ENCODE assay signal across 8 mouse cellular contexts in the genomic region with DNA sequence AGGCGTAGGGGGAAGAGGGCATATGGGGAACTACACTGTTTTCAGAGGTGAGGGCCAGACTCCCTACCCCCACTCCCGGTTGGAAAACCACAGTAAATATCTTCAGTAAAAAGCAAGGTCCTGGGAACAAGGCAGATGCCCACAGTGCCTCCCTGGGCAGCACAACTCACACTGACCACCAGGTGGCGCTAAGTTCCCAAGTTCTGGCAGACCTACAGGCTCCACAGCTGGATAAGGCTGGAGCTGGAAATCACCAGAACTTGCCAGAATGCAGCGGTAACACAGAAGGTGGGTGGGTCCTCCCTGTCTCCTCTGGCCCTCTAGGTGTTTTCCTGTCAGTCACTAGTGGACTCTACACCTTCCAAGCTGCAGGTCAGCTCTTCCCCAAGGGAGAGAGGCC. TPM values are rescaled to one million over a fixed set of nuclear protein-coding genes. Genes with fewer than 3 reads are reported as not detected.
DNase-seq lines count a peak whose midpoint lies in the region; ATAC-seq lines count a peak whose summit lies in the region.

No protein-coding gene starts in this region.

- 13% methylated on average over 4 of the region's 4 CpGs for WGBS in forebrain, embryonic 10.5 days
- 8% methylated on average over 4 of the region's 4 CpGs for WGBS in heart, embryonic 16.5 days
- WGBS in liver, embryonic 13.5 days (ENCODE audit: insufficient replicate concordance), result 6% methylated on average over 4 of the region's 4 CpGs
- WGBS in neural tube, embryonic 11.5 days, result 11% methylated on average over 4 of the region's 4 CpGs
- 6% methylated on average over 4 of the region's 4 CpGs for WGBS in stomach, embryonic 16.5 days

- no peak overlapping the region for H3K9ac ChIP-seq in heart, embryonic 16.5 days (ENCODE audit: low read length)
- H3K9ac ChIP-seq in liver, embryonic 13.5 days, result no peak overlapping the region
- no peak overlapping the region for H3K9ac ChIP-seq in neural tube, embryonic 11.5 days (ENCODE audit: low read length)
- no peak overlapping the region for H3K9ac ChIP-seq in stomach, embryonic 16.5 days (ENCODE audit: low read length)

- 0 out of 2 replicates have a peak overlapping the region, but pooled peaks have one; percentile 35 for H3K27ac ChIP-seq in forebrain, embryonic 10.5 days
- no peak overlapping the region for H3K27ac ChIP-seq in heart, embryonic 16.5 days (ENCODE audit: low read length)
- no peak overlapping the region for H3K27ac ChIP-seq in liver, embryonic 13.5 days
- H3K27ac ChIP-seq in neural tube, embryonic 11.5 days (ENCODE audit: low read depth, low read length), result no peak overlapping the region
- H3K27ac ChIP-seq in stomach, embryonic 16.5 days (ENCODE audit: low read length), result no peak overlapping the region

- H3K36me3 ChIP-seq in forebrain, embryonic 10.5 days (replicated peaks), result no peaks in the 10 kb centered on the region
- no peaks in the 10 kb centered on the region for H3K36me3 ChIP-seq in heart, embryonic 16.5 days (ENCODE audit: control insufficient read depth, insufficient read depth)
- no peaks in the 10 kb centered on the region for H3K36me3 ChIP-seq in liver, embryonic 13.5 days
- H3K36me3 ChIP-seq in neural tube, embryonic 11.5 days (ENCODE audit: control insufficient read depth, insufficient read depth, low read length), result no peaks in the 10 kb centered on the region
- no peaks in the 10 kb centered on the region for H3K36me3 ChIP-seq in stomach, embryonic 16.5 days (ENCODE audit: control insufficient read depth, insufficient read depth, low read length)

- H3K4me1 ChIP-seq in forebrain, embryonic 10.5 days, result peaks cover 25% of the 10 kb centered on the region
- H3K4me1 ChIP-seq in heart, embryonic 16.5 days (ENCODE audit: control insufficient read depth, insufficient read depth, low read length), result peaks cover 14% of the 10 kb centered on the region
- H3K4me1 ChIP-seq in liver, embryonic 13.5 days (replicated peaks), result peaks cover 17% of the 10 kb centered on the region
- peaks cover 13% of the 10 kb centered on the region for H3K4me1 ChIP-seq in neural tube, embryonic 11.5 days (ENCODE audit: control insufficient read depth, insufficient read depth, low read length)
- peaks cover 12% of the 10 kb centered on the region for H3K4me1 ChIP-seq in stomach, embryonic 16.5 days (ENCODE audit: control insufficient read depth, insufficient read depth, low read length)

- no peak overlapping the region for H3K4me2 ChIP-seq in heart, embryonic 16.5 days (ENCODE audit: low read depth, low read length)
- H3K4me2 ChIP-seq in liver, embryonic 13.5 days, result no peak overlapping the region
- no peak overlapping the region for H3K4me2 ChIP-seq in neural tube, embryonic 11.5 days (ENCODE audit: low read depth)
- no peak overlapping the region for H3K4me2 ChIP-seq in stomach, embryonic 16.5 days (ENCODE audit: low read depth, low read length)

- 0 out of 2 replicates have a peak, but pooled peaks cover 6% of the 10 kb centered on the region for H3K27me3 ChIP-seq in forebrain, embryonic 10.5 days (ENCODE audit: poor library complexity, severe bottlenecking)
- no peaks in the 10 kb centered on the region for H3K27me3 ChIP-seq in heart, embryonic 16.5 days (ENCODE audit: control insufficient read depth, insufficient read depth, low read length)
- H3K27me3 ChIP-seq in liver, embryonic 13.5 days, result peaks cover 12% of the 10 kb centered on the region
- H3K27me3 ChIP-seq in neural tube, embryonic 11.5 days (ENCODE audit: control insufficient read depth, insufficient read depth, low read length), result no peaks in the 10 kb centered on the region
- no peaks in the 10 kb centered on the region for H3K27me3 ChIP-seq in stomach, embryonic 16.5 days (ENCODE audit: control insufficient read depth, insufficient read depth, low read length)

- peak; percentile 80 for DNase-seq in CD4-positive helper T cell, adult 2 months (ENCODE audit: low read depth, low spot score)
- DNase-seq in brain, adult 2 months (ENCODE audit: low read depth, low spot score), result peak; percentile 93
- DNase-seq in forebrain, embryonic 10.5 days (ENCODE audit: extremely low spot score, low spot score), result peak; percentile 89
- peak; percentile 90 to 94 for DNase-seq in kidney, postnatal 25 days
- peak; percentile 76 for DNase-seq in liver, embryonic 13.5 days
- DNase-seq in neural tube, embryonic 11.5 days (ENCODE audit: low spot score), result peak; percentile 88

- peak; percentile 73 for ATAC-seq in heart, embryonic 16.5 days (replicated peaks; ENCODE audit: extremely low read depth, insufficient read depth, low FRiP score)
- ATAC-seq in liver, embryonic 13.5 days (ENCODE audit: low read depth), result peak; percentile 71
- ATAC-seq in neural tube, embryonic 11.5 days (ENCODE audit: insufficient read depth, low FRiP score, low TSS enrichment), result peak; percentile 75
- ATAC-seq in stomach, embryonic 16.5 days (ENCODE audit: insufficient read depth, low FRiP score), result peak; percentile 78

- H3K9me3 ChIP-seq in forebrain, embryonic 10.5 days, result no peaks in the 10 kb centered on the region
- H3K9me3 ChIP-seq in heart, embryonic 16.5 days (replicated peaks; ENCODE audit: control insufficient read depth, low read length), result peaks cover 2% of the 10 kb centered on the region; the same call in 1 of the 2 replicates
- H3K9me3 ChIP-seq in liver, embryonic 13.5 days (replicated peaks), result no peaks in the 10 kb centered on the region
- H3K9me3 ChIP-seq in neural tube, embryonic 11.5 days (ENCODE audit: control insufficient read depth, low read length), result no peaks in the 10 kb centered on the region
- no peaks in the 10 kb centered on the region for H3K9me3 ChIP-seq in stomach, embryonic 16.5 days (replicated peaks; ENCODE audit: control insufficient read depth, low read length)

- H3K4me3 ChIP-seq in forebrain, embryonic 10.5 days, result no peak overlapping the region
- H3K4me3 ChIP-seq in heart, embryonic 16.5 days (ENCODE audit: low read length), result no peak overlapping the region
- H3K4me3 ChIP-seq in liver, embryonic 13.5 days (replicated peaks), result no peak overlapping the region
- no peak overlapping the region for H3K4me3 ChIP-seq in neural tube, embryonic 11.5 days (ENCODE audit: low read depth, low read length)
- no peak overlapping the region for H3K4me3 ChIP-seq in stomach, embryonic 16.5 days (replicated peaks; ENCODE audit: low read length)

RNA-seq across cellular contexts. Expression of a gene that starts 24.9 kb away (rescaled TPM):
- 2.8 and 3.9 TPM in 2 replicates for polyA plus RNA-seq in forebrain, embryonic 10.5 days (2016; fragmentation: Nextera tagmentation; extraction: Ambion mirVana)
- polyA plus RNA-seq in heart, embryonic 16.5 days (2015; fragmentation: Nextera tagmentation; extraction: Ambion mirVana), result 1.4 and 1.7 TPM in 2 replicates
- 0.89 and 1.4 TPM in 2 replicates for polyA plus RNA-seq in liver, embryonic 13.5 days (2015; fragmentation: Nextera tagmentation; extraction: Ambion mirVana)
- 1.3 and 1.8 TPM in 2 replicates for polyA plus RNA-seq in neural tube, embryonic 11.5 days (2014; fragmentation: Nextera tagmentation; extraction: Ambion mirVana)
- 5.7 and 6.9 TPM in 2 replicates for polyA plus RNA-seq in stomach, embryonic 16.5 days (2015; fragmentation: Nextera tagmentation; extraction: Ambion mirVana)

RNA-seq across cellular contexts. Expression of a gene that starts 54.6 kb away (rescaled TPM):
- polyA plus RNA-seq in forebrain, embryonic 10.5 days (2016; fragmentation: Nextera tagmentation; extraction: Ambion mirVana), result 9.2 and 11.0 TPM in 2 replicates
- 25.1 and 40.7 TPM in 2 replicates for polyA plus RNA-seq in heart, embryonic 16.5 days (2015; fragmentation: Nextera tagmentation; extraction: Ambion mirVana)
- polyA plus RNA-seq in liver, embryonic 13.5 days (2015; fragmentation: Nextera tagmentation; extraction: Ambion mirVana), result 41.7 and 53.3 TPM in 2 replicates
- 5.4 and 7.3 TPM in 2 replicates for polyA plus RNA-seq in neural tube, embryonic 11.5 days (2014; fragmentation: Nextera tagmentation; extraction: Ambion mirVana)
- 31.5 and 31.9 TPM in 2 replicates for polyA plus RNA-seq in stomach, embryonic 16.5 days (2015; fragmentation: Nextera tagmentation; extraction: Ambion mirVana)
